Mouse (Mus musculus) ovary, adult 18-20 months (tissue): ENCODE data around the gene Rdh9.
A peak's percentile ranks its signal among the peaks of the same experiment; 100 is the strongest.

Experiments
- DNase-seq: peaks from one replicate; pipeline ENCODE4 v3.0.0; 2022; ENCODE audit warnings: low spot score, mixed read lengths

Gene Rdh9

DNA sequence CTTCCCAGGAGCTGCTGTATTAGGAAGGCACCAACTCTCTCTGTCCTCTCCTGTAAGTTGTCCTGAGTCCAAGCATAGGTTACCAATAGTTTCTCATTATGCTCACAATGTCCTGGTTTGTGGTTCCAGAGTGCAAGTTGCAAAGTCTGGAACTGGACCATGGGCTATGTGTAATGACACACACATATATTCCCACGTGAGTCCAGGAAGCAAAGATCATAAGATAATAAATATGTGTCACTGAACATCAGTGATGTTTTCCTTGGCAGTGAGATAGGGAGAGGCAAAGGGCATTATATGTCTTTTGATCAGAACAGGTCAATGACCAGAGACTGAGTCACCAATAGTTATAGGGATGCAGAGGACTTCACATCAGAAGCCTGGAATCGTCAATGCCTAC is at the start of gene Rdh9:
Gene Rdh9, plus strand, starts transcription at position 376 of the 400 bp plus-strand sequence.
- DNase-seq, result no peak

DNA sequence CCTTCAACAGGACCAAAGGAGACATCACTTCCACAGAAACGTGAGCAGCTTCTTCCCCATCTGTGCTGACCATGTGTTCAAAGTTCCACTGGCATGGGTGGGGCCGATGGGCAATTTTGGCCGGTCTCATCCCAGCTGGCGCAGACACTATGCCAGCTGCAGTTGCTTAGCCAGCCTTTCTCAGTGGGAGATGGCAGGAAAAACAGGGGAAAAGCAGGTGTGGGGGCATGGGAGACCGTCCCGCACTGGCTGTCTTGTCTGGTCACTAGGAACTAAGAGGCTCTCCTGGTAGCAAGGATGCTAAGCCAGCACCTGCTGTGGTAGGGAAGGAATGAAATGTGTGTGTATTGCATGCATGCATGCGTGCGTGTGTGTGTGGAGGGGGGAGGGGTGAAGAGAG is 47.7 kb upstream of the Rdh9 start:
- no peak for DNase-seq

DNA sequence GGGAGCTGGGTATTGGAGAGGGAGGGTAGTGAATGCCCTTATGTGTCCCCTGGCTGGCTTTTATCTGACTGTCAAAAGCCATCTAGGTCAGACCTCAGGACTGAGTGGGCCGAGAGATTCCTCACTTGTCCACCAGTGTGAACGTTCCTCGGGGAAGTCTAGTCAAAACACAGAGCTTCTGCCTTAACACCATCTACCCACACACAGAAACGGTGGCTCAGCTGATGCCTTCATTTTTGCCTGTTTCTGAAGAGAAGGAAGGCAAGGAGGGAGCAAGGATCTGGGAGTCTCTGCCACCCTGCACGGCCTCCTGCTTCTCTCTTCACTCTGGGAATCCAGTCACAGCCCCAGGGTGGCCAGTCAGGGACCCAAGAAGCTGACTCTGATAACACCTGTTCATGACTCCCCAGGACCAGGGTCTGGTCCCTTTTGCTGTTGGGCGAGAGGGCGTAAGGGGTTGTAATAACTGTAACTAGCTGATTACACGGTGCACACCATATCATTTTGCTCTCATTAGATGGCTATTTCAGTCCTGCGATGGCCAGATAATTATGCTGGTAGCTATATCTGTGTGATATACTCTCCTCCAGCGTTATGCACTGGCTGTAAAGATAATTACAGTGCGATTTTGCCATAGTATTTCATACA is 45.8 kb upstream of the Rdh9 start:
- DNase-seq, result no peak

DNA sequence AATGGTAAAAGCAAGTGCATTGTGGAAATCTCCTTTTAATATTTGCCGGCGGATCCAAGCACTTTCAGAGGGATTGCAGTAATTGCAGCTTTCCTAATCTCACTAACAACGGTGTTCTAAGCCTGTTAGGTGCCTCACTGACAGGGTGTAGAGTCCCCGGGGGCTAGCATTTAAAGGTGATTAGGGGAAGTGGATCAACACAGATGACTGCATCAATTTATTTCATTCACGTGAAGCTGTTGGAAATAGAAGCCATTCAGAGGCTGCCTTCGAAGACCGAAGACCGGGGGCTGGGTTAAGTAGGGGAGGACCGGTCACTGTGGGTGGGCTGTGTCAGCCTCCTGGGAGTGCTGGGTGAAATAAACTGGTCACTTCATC is 45.3 kb upstream of the Rdh9 start:
- no peak for DNase-seq

DNA sequence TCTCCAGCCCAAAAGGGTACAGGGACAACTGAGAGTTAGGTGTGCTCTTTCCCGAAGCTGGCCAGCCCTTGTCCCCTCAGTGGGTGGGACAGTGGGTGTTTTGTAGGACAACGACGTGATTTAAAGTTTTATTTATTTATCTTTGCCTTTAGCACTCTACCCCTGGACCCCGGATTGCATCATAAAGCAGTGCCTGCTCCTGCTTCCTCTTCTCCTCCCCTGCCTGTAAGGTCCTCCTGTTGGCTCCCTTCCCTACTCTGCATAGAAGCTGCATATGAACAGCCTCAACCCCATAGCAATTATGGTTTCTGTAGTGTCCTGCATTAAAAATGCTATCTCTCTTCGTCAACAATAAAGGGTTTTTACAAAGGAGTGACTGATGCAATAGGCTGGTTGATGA is 44.8 kb upstream of the Rdh9 start:
- DNase-seq, result no peak

DNA sequence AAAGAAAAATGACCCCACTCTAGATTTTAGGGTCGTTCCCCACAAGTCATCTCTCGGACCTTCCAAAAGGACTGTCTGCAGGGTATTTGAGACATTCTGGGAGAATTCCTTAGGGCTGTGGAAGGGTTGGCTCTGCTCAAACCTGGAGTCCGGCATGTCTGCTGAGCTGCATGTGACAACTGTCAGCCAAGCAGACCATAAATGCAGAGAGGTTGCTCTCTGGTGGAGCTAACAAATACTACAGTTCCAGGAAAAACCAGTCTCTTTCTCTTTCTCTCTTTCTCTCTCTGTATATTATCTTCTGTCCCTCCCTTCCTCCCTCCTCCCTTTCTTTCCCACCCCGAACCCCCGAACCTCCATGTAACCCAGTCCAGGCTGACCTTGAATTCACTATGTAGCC is 41.8 kb upstream of the Rdh9 start:
- DNase-seq, result no peak

DNA sequence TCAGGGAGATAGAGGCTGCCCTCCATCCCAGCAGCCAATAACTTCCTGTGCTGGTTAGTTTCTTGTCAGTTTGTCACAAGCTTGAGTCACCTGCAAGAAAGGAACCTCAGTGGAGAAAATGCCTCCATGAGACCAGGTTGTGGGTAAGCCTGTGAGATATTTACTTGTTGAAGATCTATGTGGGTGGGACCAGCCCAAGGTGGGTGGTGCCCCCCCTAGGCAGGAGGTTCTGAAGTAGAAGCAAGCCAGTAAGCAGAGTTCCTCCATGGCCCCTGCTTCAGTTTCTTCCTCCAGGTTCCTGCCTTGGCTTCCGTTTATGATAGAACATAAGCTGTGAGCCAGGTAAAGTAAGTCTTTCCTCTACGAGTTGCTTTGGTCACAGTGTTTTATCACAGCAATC is 39.9 kb upstream of the Rdh9 start:
- DNase-seq, result no peak

DNA sequence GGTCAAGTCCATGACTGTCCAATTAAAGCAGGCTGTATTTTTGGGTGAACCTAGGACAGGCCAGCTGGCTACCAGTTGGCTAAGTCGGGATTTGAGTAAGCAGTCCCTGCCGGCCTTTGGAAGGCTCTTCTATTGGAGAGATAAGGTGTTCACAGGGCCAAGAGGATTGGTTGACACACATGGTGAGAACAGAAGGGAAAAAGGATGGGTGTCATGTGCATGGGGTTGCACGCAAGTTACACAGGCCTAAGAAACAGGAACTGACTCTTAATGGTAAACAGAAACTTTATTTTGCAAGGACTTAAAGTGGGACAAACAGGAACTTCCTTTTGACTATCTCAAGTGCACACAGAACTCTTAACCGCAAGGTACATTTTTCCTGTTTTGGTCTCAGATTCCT is 39.3 kb upstream of the Rdh9 start:
- DNase-seq, result no peak

DNA sequence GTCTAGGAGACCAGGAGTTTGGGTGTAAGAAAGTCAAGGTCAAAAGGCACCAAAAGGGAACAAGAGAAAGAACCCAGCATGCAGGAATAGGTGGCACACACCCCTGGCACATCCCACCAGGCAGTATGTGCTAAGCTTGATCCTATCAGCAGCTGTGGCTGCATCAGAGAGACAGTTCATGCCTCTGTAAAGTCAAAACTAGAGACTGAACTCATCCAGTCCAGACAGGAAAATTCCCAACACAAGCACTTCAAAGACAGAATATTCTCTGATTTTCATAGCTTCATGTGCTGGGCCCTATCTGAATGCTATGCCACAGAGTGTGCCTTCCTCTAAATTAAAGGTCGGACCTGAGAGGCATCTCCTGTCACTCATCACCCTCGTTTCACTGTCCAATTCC is 38.6 kb upstream of the Rdh9 start:
- no peak for DNase-seq

DNA sequence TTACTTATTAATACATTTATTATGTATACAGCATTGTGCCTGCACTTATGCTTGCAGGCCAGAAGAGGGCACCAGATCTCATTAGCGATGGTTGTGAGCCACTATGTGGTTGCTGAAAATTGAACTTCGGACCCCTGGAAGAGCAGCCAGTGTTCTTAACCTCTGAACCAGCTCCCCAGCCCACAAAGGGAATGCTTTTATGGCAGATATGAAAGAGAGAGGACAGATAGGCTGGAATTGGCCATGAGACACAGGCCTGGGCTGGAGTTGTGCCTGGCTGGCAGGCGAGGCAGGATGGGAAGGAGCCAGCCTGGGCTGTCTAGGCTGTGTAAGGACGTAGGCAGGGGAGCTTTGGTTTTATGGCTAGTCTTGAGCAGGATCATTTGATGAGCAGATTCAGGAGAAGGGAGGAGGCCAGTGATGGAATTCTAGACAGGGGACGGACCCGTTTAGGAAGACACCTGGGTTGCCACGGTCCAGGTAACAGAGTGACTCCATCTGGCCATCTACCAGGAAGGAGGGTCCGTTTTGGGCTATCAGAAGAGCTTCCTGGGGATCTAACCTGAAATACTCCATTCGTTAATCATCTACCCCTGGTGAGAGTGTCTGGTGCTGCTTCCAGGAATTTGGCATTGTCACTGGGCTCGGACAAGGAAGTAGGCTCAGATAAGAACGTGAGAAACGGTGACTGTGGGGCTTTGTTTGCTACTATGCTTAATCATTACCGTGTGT is 37.9 kb upstream of the Rdh9 start:
- DNase-seq, result no peak

DNA sequence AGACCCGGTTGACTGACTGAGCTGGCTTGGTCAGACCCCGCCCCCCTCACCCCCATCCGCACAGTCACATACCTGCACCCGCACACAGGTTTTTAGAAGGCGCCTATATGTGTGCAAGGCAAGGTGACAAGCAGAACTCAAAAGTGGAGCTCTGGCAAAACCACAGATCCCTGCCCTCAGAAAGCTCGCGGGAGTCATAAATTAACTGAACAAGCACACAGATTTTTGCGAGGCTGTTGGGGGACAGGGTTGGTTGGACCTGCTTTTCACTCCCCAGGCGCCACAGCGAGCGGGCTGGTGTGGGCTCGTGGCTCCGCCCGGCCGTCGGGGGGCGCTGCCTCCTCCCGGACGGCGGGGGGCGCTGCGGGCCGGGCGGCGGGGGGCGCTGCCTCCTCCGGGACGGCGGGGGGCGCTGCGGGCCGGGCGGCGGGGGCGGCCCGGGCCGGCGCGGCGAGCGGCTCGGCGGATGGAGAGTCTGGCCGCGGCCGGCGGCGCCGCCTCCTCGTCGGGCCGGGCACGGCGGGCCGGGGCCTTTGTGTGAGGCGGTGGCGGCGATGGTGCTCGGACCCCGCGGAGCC is 37.0 kb upstream of the Rdh9 start, which contains the start of gene Zbtb39:
Gene Zbtb39, plus strand, starts transcription at position 456 of the 578 bp plus-strand sequence.
- peak; percentile 70 for DNase-seq

DNA sequence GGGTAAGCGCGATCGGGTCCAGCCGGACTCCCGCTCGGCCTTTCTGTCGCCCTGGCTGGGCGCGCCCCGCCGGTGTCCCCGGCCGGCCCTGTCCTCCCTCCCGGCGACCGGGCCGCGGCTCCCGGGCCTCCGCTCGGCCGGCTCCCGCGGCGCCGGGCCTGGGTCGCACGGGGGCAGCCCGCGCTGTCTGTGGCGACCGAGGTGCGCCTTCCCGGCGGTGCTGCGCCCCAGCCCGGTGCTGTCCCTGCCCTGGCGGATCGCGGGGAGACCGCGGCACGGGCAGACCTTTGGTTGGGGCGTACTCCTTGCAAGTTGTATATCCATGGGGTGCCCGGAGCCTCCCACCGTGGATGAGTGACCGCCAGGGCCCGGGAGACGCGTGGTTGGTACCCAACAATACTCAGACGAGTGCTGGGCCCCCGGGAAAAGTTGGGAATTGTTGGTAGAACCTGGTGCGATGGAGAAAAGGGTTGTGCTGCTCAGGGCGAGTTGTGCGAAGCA is 36.5 kb upstream of the Rdh9 start:
- DNase-seq, result no peak

DNA sequence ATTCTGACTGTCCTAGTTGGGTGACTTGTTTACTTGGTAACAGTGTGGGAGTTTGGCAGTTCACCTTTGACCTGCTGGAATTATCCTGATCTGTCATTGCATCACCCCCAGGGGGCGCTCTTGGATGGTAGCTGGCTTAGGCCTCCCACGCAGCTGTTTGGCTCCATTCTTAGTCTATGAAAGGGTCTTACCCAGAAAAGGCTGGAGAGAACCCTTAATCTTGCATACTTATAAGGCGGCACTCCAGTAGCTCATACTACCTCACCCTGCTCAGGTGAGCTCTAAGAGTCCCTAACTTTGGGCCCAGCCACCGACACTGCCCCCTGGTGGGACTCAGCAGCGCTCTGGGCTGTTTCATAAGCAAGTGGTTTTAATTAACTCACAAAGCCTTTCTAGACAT is 31.5 kb upstream of the Rdh9 start:
- no peak for DNase-seq

DNA sequence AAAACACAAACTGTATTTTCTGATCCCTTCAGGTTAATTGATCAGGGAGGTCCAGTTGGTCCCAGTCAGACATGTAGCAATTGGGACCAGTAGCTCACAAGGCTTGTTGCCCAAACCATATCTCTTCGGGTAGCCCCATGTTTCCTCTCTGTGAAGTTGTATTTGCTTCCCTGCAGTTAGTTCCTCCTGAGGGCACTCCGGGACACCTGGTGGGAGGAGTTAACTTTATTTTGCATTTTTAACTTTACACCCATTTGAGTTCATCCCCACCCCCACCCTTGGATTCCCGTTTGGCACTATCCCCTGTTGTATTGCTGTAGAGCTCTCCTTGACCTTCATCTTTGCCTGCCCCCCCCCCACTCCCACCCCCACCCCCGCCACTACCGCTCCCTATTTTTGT is 30.3 kb upstream of the Rdh9 start:
- no peak for DNase-seq

DNA sequence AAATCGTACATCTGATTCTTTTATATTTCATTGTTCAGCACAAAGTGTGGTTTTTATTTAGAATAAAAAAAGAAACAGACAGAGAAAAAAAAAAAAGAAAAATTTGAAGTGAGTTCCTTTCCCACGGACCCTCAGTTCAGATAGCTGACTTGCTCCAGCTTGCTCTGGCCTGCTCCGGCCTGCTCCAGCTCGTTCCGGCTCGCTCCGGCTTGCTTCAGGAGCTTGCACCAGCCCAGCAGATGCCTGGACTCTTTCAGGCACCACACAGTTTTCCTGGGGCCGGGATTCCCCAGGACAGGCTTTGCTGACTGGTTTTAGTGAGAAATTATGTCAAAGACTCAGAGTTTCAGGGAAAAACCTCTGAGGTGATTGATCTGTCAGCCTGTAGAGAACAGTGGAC is 28.9 kb upstream of the Rdh9 start:
- DNase-seq, result no peak

DNA sequence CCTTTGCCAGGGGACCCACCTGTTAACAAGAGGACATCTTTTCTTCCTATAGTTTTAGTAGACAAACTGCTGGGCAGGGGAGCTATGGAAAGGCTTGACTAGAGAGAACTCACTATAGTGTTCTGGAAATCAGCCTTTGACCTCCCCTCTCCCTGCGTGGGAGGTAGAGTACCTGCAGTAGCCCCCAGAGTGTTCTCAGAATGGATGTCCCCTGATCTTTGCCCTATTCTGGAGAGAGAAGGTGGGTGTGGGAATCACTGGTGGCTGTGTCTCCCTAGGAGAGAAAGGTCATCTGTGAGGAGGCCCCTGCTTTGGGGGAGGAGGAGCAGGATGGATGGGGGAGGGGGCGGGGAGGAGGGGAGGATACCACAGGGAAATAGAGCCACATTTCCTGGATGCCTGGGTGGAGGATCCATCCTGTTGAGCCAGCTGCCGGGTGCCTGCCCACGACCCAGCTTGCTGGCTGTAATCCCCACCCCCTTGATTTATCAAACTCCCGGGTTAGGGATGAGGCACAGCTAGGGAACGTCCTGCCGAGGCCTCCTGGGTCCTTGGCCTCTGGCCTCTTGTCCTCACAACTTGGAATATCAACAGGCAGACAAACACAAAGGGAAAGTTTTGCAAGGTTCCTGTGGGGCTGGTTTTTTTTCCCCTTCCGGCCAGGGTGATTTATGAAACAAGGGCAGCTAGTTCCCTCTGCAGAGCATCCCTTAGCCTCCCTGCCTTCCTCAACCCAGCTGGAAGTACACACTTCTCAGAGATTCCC is 27.2 kb upstream of the Rdh9 start:
- DNase-seq, result peak; percentile 62

DNA sequence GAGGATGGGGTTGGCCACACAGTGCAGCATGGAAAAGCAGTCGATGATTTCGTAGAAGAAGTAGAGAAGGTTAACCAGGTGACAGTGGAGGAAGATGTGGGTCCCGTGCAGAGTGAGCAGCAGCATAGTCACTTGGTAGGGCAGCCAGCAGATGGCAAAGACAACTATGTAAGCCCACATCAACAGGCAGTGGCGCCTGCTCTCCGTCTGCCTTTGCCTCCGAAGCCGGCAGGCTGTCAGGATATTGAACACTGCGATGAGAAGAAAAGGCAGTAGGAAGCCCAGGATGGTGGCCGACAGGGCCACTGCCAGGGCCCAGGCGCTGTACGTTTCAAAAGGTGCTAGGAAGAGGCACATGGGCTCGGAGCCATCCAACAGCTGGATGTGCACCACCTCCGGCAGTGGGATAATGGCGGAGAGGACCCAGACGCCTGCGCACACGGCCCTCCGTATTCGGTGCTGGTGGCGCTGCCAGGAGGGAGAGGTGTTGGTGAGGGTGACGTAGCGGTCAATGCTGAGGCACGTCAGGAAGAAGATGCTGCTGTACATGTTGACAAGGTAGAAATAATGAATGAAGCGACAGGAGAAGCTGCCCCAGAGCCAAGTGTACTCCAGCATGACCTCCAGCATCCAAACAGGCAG is 25.9 kb upstream of the Rdh9 start:
- no peak for DNase-seq

DNA sequence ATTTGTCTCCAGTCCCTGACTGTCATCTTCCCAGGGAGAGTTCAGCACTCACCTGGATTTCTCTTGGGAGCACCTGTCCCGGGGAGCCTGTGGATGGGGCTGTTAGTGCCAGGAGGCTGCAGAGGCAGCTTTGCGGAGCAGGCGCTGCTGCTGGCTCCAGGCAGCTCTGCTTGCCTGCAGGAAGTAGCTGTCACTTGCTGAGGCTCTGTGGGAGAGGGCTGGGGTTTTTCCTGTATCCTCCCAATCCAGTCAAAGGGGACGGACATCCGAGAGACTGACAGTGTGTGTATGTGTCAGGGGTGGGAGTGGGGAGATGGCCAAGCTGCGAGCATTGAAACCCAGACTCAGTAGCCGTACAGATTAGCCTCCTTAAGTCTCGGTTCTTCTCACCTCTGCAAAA is 24.6 kb upstream of the Rdh9 start, which contains the start of gene Gpr182:
Gene Gpr182, minus strand, starts transcription at position 185 of the 400 bp plus-strand sequence.
- DNase-seq, result no peak

DNA sequence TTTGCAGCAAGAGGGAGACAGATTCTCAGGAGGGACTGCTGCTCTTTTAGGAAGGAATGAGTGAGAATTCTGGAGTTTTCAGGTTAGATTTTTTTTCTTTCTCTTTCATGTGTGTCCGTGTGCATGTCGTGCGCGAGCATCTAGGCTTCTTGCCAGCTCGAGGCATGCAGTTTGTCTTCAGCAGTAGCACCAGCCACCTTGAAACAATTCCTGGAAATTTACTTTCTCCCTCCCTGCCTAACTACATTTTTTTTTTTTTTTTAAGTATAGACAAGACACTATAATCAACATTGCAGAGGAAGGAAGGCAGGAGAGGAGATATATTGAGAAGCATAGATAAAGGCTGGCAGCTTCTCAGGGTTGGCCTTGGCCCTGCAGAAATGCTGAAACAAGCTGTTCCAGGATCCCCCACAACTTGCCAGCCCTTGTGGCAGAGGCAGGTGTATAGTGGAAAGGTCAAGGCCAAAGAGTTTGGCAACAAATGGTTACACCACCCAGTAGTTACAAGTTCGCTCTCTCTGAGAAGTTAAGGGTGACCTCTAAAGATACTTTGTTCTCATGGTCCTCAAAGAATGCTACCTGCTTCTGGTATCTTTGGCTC is 21.5 kb upstream of the Rdh9 start:
- DNase-seq, result peak; percentile 57

DNA sequence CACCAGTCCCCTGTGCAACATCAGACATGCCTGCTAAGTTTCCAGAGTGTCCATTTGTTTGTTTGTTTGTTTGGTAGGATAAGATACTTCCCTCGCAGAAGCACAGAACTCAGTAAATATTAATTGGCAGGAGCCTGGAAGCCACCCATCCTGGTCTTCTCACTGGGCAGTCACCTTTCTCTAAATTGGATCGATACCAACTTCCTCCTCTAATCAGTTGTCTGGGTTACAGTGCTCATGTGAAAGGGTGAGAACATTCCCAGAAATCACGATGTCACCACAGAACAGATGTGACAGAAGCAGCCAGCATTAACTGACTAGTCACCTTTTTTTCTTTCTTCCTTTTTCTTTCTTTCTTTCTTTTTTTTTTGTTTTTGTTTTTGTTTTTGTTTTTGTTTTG is 20.9 kb upstream of the Rdh9 start:
- no peak for DNase-seq

DNA sequence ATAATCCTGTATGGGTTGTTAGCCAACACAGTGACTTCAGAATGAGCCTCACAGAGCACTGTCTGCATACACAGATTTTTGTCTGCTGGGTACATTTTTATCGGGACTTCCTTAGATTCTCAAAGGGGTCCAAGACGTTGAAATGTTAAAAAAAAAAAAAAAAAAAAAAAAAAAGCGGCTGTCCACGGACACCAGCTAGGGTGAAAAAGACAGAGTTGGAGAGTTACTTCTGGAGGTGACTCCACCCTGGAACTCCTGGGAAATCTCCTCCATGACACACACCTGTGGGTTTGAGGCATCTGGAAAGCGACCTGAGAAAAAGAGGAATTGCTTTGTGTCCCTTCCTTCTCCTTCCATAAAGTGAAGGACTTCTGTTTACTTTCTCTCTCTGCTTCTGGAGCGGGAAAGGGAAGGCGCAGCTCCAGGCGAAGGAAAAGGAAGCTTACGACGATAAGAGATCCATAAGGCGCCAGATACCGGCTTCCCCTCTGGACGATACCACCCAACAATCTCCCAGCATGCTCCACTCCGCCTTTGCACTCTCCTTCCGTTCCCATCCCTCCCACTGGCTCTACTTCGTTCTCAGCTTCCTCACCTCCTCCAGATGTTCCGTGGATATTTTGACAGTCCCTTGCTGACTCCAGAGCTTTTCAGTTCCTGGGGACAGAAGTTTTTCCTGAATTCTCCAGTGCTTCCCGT is 20.3 kb upstream of the Rdh9 start:
- no peak for DNase-seq
